Mouse (Mus musculus): ENCODE measurements around the gene Uvrag.

DNA sequence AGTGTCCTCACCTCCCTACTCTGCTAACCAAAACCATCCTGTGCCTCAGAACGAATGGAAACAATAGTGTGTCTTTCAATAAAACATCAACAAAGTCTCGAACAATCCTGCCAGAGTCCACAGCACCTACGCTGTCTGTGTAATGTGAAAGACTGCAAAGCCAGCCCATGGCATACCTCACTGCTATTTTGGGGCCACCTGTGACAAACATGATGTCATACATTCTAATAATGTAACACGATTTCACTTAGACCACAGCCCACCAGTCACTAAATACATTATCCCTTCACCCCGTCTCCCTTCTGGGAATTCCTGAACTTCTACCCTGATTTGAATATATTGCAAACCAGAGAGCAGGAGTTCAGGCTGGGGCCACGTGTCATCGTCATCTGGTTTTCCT lies 173.3 kb downstream of the Uvrag start:
- TF ChIP-seq CTCF (IDR thresholded peaks at IDR 0.05; ENCODE audit: extremely low read depth, insufficient read depth, insufficient read length, insufficient replicate concordance) (no peak), POLR2A (IDR thresholded peaks at IDR 0.05; ENCODE audit: low read depth, low read length) (no peak)
